Mouse (Mus musculus) kidney, embryonic 14.5 days (tissue): ENCODE measurements around the gene Nkd1. TPM values are rescaled to one million over a fixed set of nuclear protein-coding genes. Genes with fewer than 3 reads are reported as not detected.

Source experiments
- ATAC-seq: fragments of 200-750 bp; cut with Nextera tagmentation; 2 replicates; pipeline ENCODE4 v1.8.0; 2017; ENCODE audit warnings: moderate number of reproducible peaks, mild to moderate bottlenecking, moderate TSS enrichment, moderate library complexity; ENCODE audit not compliant: low FRiP score, low TSS enrichment
- H3K27ac ChIP-seq: fragments of 300-500 bp; sonication (generic); 2 replicates; pipeline ENCODE4 v1.5.1; 2014; ENCODE audit warnings: low read depth, mild to moderate bottlenecking, low read length, moderate library complexity, mixed read lengths
- H3K27me3 ChIP-seq: fragments of 300-500 bp; sonication (generic); 2 replicates; pipeline ENCODE4 v1.6.1; 2014; ENCODE audit warnings: mild to moderate bottlenecking, low read length; ENCODE audit not compliant: control insufficient read depth, insufficient read depth
- H3K36me3 ChIP-seq: fragments of 300-500 bp; sonication (generic); 2 replicates; pipeline ENCODE4 v1.6.1; 2014; ENCODE audit warnings: low read length, mixed read lengths; ENCODE audit not compliant: control insufficient read depth, insufficient read depth
- H3K4me1 ChIP-seq: fragments of 300-500 bp; sonication (generic); 2 replicates; pipeline ENCODE4 v1.6.1; 2014; ENCODE audit warnings: low read length, mixed read lengths; ENCODE audit not compliant: control insufficient read depth, insufficient read depth
- H3K4me2 ChIP-seq: fragments of 300-500 bp; sonication (generic); replicated peaks from 2 replicates; pipeline ENCODE4 v1.6.1; 2014; ENCODE audit warnings: low read depth, mild to moderate bottlenecking, low read length
- H3K4me3 ChIP-seq: fragments of 300-500 bp; sonication (generic); 2 replicates; pipeline ENCODE4 v1.5.1; 2014; ENCODE audit warnings: mild to moderate bottlenecking, low read length
- H3K9ac ChIP-seq: fragments of 300-500 bp; sonication (generic); 2 replicates; pipeline ENCODE4 v1.6.1; 2014; ENCODE audit warnings: low read depth, mild to moderate bottlenecking, low read length, moderate library complexity
- H3K9me3 ChIP-seq: fragments of 300-500 bp; sonication (generic); 2 replicates; pipeline ENCODE4 v1.6.1; 2016; ENCODE audit warnings: low read length; ENCODE audit not compliant: control insufficient read depth
- WGBS: fragments of 180-500 bp; shearing (Covaris S2); extraction: QIAGEN DNeasy Blood & Tissue Kit; methylation state at CpG from one replicate; pipeline ENCODE4 v1.1.7; 2014; 5-methylcytosine and 5-hydroxymethylcytosine counted together
- polyA plus RNA-seq: library from polyadenylated mRNA; unstranded; fragments of >200 nt; fragmentation: Nextera tagmentation; extraction: Ambion mirVana; gene quantifications from 2 replicates; pipeline ENCODE4 v1.2.1, GENCODE M21; 2014

Gene Nkd1
- polyA plus RNA-seq, 1 experiment from 2014 or later: 60.9 TPM

DNA sequence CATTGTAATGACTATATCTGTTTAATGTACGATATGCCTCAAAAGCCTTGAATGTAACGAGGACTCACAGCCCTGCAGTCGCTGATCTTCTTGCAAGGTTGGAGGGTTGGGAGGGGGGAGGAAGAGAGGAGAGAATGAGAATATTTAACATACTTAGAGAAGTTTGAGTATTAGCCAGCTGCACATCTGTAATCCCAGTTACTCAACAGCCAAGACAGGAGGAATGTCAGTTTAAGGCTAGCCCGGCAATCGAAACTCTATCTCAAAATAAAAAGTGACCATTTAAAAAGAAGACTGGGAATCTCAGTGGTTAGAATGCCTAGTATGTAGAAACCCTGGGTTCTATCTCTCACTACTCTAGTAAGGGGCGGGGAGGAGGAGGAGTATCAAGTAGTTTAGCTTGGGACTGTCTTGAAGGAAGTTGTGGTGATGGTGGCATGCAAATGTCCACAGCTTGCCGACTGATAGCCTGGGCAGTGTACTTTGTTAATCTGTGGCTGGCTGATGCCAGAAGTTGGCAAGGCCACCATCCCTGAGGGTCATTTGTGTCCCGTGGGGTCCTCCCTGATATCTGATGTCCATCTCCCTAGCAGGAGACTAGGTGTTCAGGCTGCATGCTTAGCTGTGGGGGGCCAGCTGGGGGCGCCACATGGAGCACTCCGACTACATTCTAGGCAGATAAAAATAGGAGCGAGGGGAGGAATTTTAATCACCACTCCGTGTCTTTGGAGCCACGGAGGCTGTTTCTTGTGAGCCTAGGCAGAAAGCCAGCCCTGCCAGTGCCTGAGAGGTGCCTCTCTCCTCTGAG lies 46.4 kb downstream of the Nkd1 start:
- peaks cover 62% of the 10 kb centered on the region for H3K4me1 ChIP-seq
- no peak overlapping the region for H3K4me3 ChIP-seq
- no peak for ATAC-seq
- H3K9me3 ChIP-seq: no peaks in the 10 kb centered on the region
- H3K36me3 ChIP-seq: no peaks in the 10 kb centered on the region
- 63% methylated on average over 13 of the region's 13 CpGs for WGBS
- no peak overlapping the region for H3K9ac ChIP-seq
- H3K4me2 ChIP-seq: no peak overlapping the region
- H3K27ac ChIP-seq: 0 out of 2 replicates have a peak overlapping the region, but pooled peaks have one; percentile 51
- no peaks in the 10 kb centered on the region for H3K27me3 ChIP-seq

DNA sequence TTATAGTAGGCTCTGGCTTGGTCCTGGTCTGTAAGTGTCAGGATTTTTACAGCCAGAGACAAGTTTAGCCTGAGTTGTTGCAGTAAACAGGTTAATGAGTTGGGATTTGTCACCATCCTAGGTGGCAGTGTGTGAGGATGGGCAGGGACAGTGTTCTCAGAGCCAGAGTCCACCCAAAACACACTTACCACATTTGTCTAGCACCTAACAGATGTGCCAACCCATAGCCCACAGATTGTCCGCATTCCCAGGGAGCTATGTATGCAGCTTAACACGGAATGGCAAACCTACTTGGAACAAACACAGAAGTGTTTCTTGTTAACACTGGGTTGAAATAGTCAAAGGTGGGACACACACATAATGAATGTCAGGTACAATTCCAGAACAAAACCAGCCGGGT lies 47.1 kb downstream of the Nkd1 start:
- Histone ChIP-seq H3K27me3 (no peaks in the 10 kb centered on the region), H3K27ac (peak overlapping the region; percentile 51; the same call in 1 of the 2 replicates), H3K9me3 (no peaks in the 10 kb centered on the region), H3K36me3 (no peaks in the 10 kb centered on the region), H3K4me1 (peaks cover 62% of the 10 kb centered on the region), H3K4me3 (no peak overlapping the region), H3K9ac (0 out of 2 replicates have a peak overlapping the region, but pooled peaks have one; percentile 7), H3K4me2 (no peak overlapping the region)
- ATAC-seq: no peak
- 77% methylated on average over 3 of the region's 3 CpGs for WGBS

DNA sequence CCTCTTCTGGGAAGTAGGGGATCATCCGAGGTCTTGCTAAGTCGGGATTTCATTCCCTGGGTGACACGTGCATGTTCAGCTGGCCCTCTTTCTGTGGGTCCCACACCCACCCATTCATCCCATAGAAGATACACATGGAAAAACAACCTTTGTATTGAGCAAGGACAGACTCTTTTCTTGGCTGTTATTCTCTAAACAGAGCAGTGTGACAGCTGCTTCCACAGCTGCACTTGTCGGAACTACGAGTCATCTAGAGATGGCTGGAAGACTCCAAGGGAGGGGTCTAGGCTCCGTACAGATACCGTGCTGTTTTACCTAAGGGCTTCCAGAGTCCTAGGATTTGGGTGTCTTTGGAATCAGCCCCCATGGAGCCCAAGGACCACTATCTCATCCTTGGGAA lies 48.2 kb downstream of the Nkd1 start:
- Histone ChIP-seq H3K9ac (no peak overlapping the region), H3K4me1 (peaks cover 59% of the 10 kb centered on the region), H3K4me2 (no peak overlapping the region), H3K4me3 (no peak overlapping the region), H3K27me3 (no peaks in the 10 kb centered on the region), H3K36me3 (0 out of 2 replicates have a peak, but pooled peaks cover 3% of the 10 kb centered on the region), H3K27ac (peak overlapping the region; percentile 96; the same call in 1 of the 2 replicates), H3K9me3 (no peaks in the 10 kb centered on the region)
- no peak for ATAC-seq
- 80% methylated on average over 7 of the region's 7 CpGs for WGBS

DNA sequence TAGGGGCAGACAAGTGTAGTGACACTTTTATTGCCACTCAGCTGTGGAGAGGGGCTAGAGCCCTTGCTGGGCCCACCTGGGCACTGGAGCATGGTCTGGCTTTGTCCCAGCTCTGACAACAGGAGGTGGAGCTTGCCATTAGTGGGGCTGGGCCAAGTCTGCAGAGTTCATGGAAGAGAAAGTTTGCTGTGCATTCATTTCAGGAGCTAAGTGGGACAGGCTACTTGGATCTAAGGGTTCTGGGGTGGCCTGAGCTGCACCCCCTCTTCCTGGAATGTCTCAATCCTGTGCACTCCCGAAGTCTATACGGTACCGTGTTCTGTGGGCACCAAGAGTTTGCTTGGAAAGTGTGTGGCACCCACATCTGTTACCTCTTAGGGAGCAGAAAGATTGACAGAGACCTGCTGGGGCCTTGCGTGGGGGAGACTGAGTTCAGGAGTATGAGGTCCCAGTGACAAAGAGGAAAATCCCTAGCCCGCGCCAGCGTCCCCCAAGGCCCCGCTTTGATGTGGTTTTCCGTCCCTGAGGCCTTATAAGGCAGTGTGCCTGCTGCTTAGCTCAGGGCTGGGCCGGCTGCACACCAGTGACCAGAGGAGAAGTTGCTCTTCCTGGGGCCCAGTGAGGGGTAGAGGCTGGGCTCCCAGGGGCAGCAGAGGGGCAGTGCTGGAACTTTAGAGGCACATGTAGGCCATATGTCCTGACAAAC lies 49.3 kb downstream of the Nkd1 start:
- peak overlapping the region; percentile 8 for H3K4me2 ChIP-seq

DNA sequence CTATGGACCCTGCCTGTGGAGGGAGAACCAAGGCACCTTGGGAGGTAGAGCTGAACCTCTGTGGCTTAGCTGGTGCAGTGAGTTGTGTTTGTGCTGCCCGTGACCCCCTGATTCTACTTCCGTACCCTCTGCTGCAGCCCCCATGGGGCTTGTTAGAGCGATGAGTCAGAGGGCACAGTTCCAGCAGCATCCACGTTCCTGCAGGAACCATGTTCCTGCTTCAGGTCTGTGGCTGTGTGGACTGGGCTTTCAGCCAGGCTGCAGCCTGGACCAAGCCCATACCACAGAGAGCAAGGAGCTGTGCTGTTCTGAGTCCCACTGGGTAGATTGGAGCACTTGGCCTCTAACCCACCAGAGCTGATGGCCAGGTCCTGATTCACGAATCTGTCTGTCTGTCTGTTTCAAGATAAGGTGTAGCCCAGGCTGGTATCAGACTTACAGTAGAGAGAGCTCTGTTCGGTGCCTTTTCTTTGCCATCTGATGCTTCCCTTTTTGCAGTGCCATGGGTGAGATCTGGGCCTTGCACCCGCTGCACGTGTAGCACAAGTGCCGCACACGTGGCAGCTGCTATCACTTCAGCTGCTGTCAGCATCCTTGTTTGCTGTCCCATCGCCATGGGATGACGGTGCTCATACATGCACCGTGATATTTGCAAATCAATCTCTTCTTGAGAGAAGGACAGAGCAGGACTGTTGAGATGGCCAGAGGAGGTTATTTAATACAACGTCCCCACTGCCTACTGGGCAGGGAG lies 50.5 kb downstream of the Nkd1 start:
- H3K9ac ChIP-seq: no peak overlapping the region
- H3K36me3 ChIP-seq: 0 out of 2 replicates have a peak, but pooled peaks cover 3% of the 10 kb centered on the region
- peak overlapping the region; percentile 96 for H3K27ac ChIP-seq
- WGBS: 73% methylated on average over 14 of the region's 14 CpGs
- H3K4me3 ChIP-seq: no peak overlapping the region
- H3K27me3 ChIP-seq: no peaks in the 10 kb centered on the region
- H3K4me2 ChIP-seq: no peak overlapping the region
- ATAC-seq: no peak
- H3K9me3 ChIP-seq: no peaks in the 10 kb centered on the region
- H3K4me1 ChIP-seq: peaks cover 55% of the 10 kb centered on the region

More for the DNA sequence above, 49.3 kb downstream of the Nkd1 start:
- no peaks in the 10 kb centered on the region for H3K27me3 ChIP-seq
- H3K27ac ChIP-seq: peak overlapping the region; percentile 96
- 0 out of 2 replicates have a peak, but pooled peaks cover 3% of the 10 kb centered on the region for H3K36me3 ChIP-seq
- no peaks in the 10 kb centered on the region for H3K9me3 ChIP-seq
- ATAC-seq: peak; percentile 87
- H3K9ac ChIP-seq: peak overlapping the region; percentile 42
- WGBS: 7% methylated on average over 10 of the region's 10 CpGs
- peaks cover 58% of the 10 kb centered on the region for H3K4me1 ChIP-seq
- H3K4me3 ChIP-seq: no peak overlapping the region

DNA sequence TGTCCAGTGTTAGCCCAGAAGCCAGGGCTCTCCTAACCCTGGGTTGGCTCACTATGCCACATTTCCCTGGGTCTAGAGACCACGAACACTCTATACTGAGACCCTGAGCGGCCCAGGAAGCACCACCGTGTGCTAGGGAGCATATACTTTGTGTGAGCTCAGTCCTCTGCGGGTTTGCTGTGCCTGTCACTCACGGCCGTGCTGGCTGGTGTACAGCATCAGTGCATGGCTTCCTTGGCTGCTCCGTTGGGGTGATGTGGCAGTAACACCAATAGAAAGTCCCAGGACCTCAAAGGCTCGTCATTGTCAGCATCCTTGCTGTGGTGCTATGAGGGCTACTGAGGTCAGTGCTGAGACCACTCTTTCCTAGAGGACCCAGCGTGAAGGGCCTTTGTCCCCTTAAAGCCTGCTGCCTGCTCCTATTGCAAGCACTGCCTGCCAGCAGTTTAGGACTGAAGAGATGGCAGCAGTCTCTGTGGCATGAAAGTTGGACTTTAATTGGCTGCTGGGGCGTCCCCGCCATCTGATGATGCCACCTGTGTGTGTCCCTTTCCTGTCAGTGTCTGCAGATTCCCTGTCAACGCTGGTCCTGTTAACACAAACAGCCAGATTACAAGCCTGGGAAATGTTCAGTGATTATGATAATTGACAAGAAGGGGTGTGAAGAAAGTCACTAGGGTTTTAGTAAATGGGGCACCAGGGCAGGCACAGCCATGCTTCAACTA lies 51.2 kb downstream of the Nkd1 start:
- H3K27ac ChIP-seq: no peak overlapping the region
- no peak overlapping the region for H3K9ac ChIP-seq
- no peaks in the 10 kb centered on the region for H3K9me3 ChIP-seq

DNA sequence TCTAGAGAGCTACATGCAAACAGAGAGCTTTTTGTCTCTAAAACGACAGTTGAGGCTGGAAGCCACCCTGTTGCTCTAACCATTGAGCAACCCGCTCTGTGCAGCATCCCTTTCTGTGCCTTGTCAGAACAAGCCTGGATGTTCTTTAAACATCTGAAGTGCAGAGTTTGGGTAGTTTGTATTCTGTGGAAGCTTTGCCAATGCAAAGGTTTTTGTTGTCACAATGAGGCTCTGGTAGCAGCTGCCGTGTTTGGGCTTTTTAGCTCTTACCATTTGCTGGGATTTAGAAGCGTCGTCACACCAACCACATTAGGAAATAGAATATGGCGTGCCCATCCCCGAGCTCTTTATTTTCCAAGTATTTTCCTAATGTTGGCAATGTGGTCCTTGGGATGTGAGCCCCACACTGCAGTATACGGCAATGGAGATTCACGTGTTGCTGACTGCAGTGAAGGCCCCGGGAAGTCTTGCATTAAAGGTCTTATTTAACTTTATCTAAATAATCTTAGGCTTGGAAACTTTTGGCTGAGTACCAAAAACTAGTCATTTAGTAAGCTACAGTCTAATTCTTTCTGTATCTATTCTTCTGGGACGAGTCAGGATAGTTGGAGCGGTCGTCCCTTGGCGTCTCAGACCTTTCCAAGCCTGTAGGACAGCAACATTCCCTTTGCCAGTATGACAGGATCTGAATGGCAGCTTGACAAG lies 51.9 kb downstream of the Nkd1 start:
- no peaks in the 10 kb centered on the region for H3K27me3 ChIP-seq
- no peaks in the 10 kb centered on the region for H3K9me3 ChIP-seq
- H3K4me1 ChIP-seq: peaks cover 51% of the 10 kb centered on the region
- H3K27ac ChIP-seq: no peak overlapping the region
- H3K4me2 ChIP-seq: no peak overlapping the region
- ATAC-seq: no peak
- H3K4me3 ChIP-seq: no peak overlapping the region
- 0 out of 2 replicates have a peak, but pooled peaks cover 3% of the 10 kb centered on the region for H3K36me3 ChIP-seq
- no peak overlapping the region for H3K9ac ChIP-seq
- 82% methylated on average over 14 of the region's 14 CpGs for WGBS

More for the DNA sequence above, 51.2 kb downstream of the Nkd1 start:
- 87% methylated on average over 12 of the region's 12 CpGs for WGBS
- ATAC-seq: no peak
- Histone ChIP-seq H3K4me1 (peaks cover 57% of the 10 kb centered on the region), H3K4me2 (no peak overlapping the region), H3K4me3 (no peak overlapping the region), H3K27me3 (no peaks in the 10 kb centered on the region), H3K36me3 (0 out of 2 replicates have a peak, but pooled peaks cover 3% of the 10 kb centered on the region)

DNA sequence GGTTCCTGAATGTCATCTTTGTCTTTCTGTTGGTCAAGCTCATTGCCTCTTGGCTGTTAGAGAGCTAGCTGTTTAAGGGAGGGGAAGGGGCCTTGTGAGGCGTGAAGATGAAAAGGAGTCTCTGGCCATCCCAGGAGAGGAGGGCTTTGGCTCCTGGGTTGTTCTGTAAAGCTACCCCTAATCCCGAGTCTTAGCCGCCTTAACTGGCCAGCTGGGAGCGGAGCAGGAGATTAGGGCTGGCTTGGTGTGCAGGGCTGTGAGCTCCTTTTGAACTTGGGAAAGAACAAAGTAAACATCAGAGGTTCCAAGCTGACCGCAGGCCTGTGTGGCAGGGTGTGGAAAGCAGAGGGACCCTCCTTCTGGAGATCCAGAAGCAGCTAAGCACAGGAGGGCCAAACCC lies 53.8 kb downstream of the Nkd1 start:
- no peaks in the 10 kb centered on the region for H3K9me3 ChIP-seq
- peaks cover 61% of the 10 kb centered on the region for H3K4me1 ChIP-seq
- no peak overlapping the region for H3K4me3 ChIP-seq
- WGBS: 81% methylated on average over 5 of the region's 5 CpGs
- no peak for ATAC-seq
- 0 out of 2 replicates have a peak, but pooled peaks cover 3% of the 10 kb centered on the region for H3K36me3 ChIP-seq
- peak overlapping the region; percentile 37; the same call in 1 of the 2 replicates for H3K27ac ChIP-seq
- H3K9ac ChIP-seq: no peak overlapping the region
- no peak overlapping the region for H3K4me2 ChIP-seq
- H3K27me3 ChIP-seq: no peaks in the 10 kb centered on the region
